Mouse (Mus musculus) adipose tissue, adult 10 weeks (tissue): ENCODE data around the gene Ccdc105. TPM values are rescaled to one million over a fixed set of nuclear protein-coding genes. Genes with fewer than 3 reads are reported as not detected.

Experiments
- polyA plus RNA-seq: library from polyadenylated mRNA; stranded (reverse); fragments of 350-450 nt; fragmentation: Illumina TruSeq; extraction: RNeasy Lipid Tissue Mini Kit (QIAGEN cat#74804); gene quantifications from one replicate; pipeline ENCODE4 v1.2.3, GENCODE M21; 2014; ENCODE audit warnings: low read depth, low replicate concordance

The Ccdc105 gene
- polyA plus RNA-seq: 1.6 TPM

DNA sequence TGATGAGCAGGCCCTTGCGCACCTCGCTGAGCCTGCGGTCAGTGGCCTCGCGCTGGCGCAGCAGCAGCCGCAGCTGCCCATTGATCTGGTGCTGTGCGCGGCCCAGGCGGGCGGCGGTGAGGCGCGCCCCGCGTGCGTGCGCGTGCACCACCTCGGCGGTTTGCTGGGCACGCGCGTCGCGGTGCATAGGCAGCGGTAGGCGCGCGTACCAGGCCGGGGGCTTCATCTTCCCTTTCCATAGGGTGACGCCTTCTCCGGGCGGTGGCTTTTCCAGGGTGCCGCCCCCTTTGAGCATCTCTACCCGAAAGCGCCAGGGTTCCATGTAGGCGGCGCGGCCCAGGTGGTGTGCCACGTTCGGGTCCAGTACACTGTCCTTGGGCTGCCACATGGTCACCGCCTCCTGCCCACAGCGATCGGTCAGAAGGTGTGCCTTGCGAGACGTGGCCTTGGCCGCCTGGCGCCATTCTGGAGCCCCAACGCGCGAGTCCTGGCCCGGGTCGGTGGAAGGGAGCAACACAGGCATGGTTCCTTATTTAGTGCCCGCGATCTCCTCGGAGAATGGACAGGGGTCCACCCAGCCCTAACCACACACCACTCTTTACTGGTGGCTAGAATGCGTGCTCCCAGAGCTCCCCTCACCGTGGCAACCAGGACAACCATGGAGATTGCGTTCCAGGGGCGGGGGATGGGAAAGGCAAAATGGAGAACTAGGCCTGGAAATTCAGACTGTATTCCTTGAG, at the start of gene Ccdc105:
TSS of gene Ccdc105 (minus strand) at position 614 of the 740 bp plus-strand sequence.

GRCm38 (mm10) chr10:78779981-78780651, 27.3 kb upstream of the Ccdc105 start, which contains the start of gene Slc1a6:
TSS of gene Slc1a6 (plus strand) at chr10:78780496.

GRCm38 (mm10) chr10:78718056-78718455, 34.8 kb downstream of the Ccdc105 start, which contains the start of gene Casp14:
TSS of gene Casp14 (minus strand) at chr10:78718294.

Other genes starting within 250 kb of the Ccdc105 start
- gene Olfr1358, start 235.6 kb downstream of the Ccdc105 start, polyA plus RNA-seq: not detected
- gene Ilvbl, start 178.7 kb downstream of the Ccdc105 start, polyA plus RNA-seq: 62.0 TPM
- gene Syde1, start 161.1 kb downstream of the Ccdc105 start, polyA plus RNA-seq: 18.3 TPM
- not detected for gene Olfr1357, start 135.0 kb downstream of the Ccdc105 start, polyA plus RNA-seq
- 0.17 TPM for gene Casp14, start 34.8 kb downstream of the Ccdc105 start, polyA plus RNA-seq
- 0.15 TPM for gene Slc1a6, start 27.4 kb upstream of the Ccdc105 start, polyA plus RNA-seq
- gene Olfr1356, start 99.1 kb upstream of the Ccdc105 start, polyA plus RNA-seq: not detected
- gene Olfr1355, start 122.5 kb upstream of the Ccdc105 start, polyA plus RNA-seq: not detected
- not detected for gene Olfr1354, start 160.1 kb upstream of the Ccdc105 start, polyA plus RNA-seq
- not detected for gene Olfr8, start 197.6 kb upstream of the Ccdc105 start, polyA plus RNA-seq
- not detected for gene Olfr1353, start 210.2 kb upstream of the Ccdc105 start, polyA plus RNA-seq
- not detected for gene Olfr1352, start 228.0 kb upstream of the Ccdc105 start, polyA plus RNA-seq